Mouse (Mus musculus): ENCODE data around the gene 4930544D05Rik. TPM values are rescaled to one million over a fixed set of nuclear protein-coding genes. Genes with fewer than 3 reads are reported as not detected.

The 4930544D05Rik gene
- polyA plus RNA-seq, 1 experiment = not detected

- peaks cover 14% of the 10 kb centered on the region for H3K4me1 ChIP-seq (ENCODE audit: control insufficient read depth, insufficient read depth, low read length)
- no peak overlapping the region for H3K4me3 ChIP-seq (ENCODE audit: insufficient read depth, low read length)
- H3K27ac ChIP-seq (ENCODE audit: insufficient read depth, low read length) = no peak overlapping the region
- TF ChIP-seq CTCF (IDR thresholded peaks at IDR 0.05; ENCODE audit: borderline replicate concordance, insufficient read depth, low read length) (no peak), POLR2A (IDR thresholded peaks at IDR 0.05; ENCODE audit: low read depth, low read length) (no peak)
Measured at GRCm38 (mm10) chr11:70660571-70660970, 44.9 kb downstream of the 4930544D05Rik start.

- Histone ChIP-seq H3K4me1 (ENCODE audit: control insufficient read depth, insufficient read depth, low read length) (peaks cover 16% of the 10 kb centered on the region), H3K27ac (ENCODE audit: insufficient read depth, low read length) (no peak overlapping the region), H3K4me3 (ENCODE audit: insufficient read depth, low read length) (no peak overlapping the region)
- TF ChIP-seq POLR2A (IDR thresholded peaks at IDR 0.05; ENCODE audit: low read depth, low read length) = no peak
- TF ChIP-seq CTCF (IDR thresholded peaks at IDR 0.05; ENCODE audit: borderline replicate concordance, insufficient read depth, low read length) = no peak
Measured at GRCm38 (mm10) chr11:70663101-70663500, 47.5 kb downstream of the 4930544D05Rik start.

GRCm38 (mm10) chr11:70663957-70664356 lies 48.3 kb downstream of the 4930544D05Rik start:
- Histone ChIP-seq H3K4me3 (ENCODE audit: insufficient read depth, low read length) (no peak overlapping the region), H3K4me1 (ENCODE audit: control insufficient read depth, insufficient read depth, low read length) (peaks cover 10% of the 10 kb centered on the region), H3K27ac (ENCODE audit: insufficient read depth, low read length) (no peak overlapping the region)
- TF ChIP-seq POLR2A (IDR thresholded peaks at IDR 0.05; ENCODE audit: low read depth, low read length) (no peak), CTCF (IDR thresholded peaks at IDR 0.05; ENCODE audit: borderline replicate concordance, insufficient read depth, low read length) (no peak)

- TF ChIP-seq CTCF (IDR thresholded peaks at IDR 0.05; ENCODE audit: borderline replicate concordance, insufficient read depth, low read length) (no peak), POLR2A (IDR thresholded peaks at IDR 0.05; ENCODE audit: low read depth, low read length) (no peak)
- no peak overlapping the region for H3K27ac ChIP-seq (ENCODE audit: insufficient read depth, low read length)
- H3K4me3 ChIP-seq (ENCODE audit: insufficient read depth, low read length) = no peak overlapping the region
- H3K4me1 ChIP-seq (ENCODE audit: control insufficient read depth, insufficient read depth, low read length) = peaks cover 6% of the 10 kb centered on the region
Measured at GRCm38 (mm10) chr11:70664741-70665140, 49.1 kb downstream of the 4930544D05Rik start.

Other genes with a start within 250 kb of the 4930544D05Rik start
- 24.3 and 27.5 TPM in 2 replicates for gene Pelp1, start 205.8 kb upstream of the 4930544D05Rik start, polyA plus RNA-seq (2011; ENCODE audit: insufficient read length, low read depth, missing spikeins)
- gene Arrb2, start 183.2 kb upstream of the 4930544D05Rik start, polyA plus RNA-seq (2011; ENCODE audit: insufficient read length, low read depth, missing spikeins) = 9.1 and 10.1 TPM in 2 replicates
- 14.0 and 14.1 TPM in 2 replicates for gene Med11, start 163.9 kb upstream of the 4930544D05Rik start, polyA plus RNA-seq (2011; ENCODE audit: insufficient read length, low read depth, missing spikeins)
- gene Zmynd15, start 156.4 kb upstream of the 4930544D05Rik start, polyA plus RNA-seq (2011; ENCODE audit: insufficient read length, low read depth, missing spikeins) = 0.19 and 0.20 TPM in 2 replicates
- gene Cxcl16, start 155.9 kb upstream of the 4930544D05Rik start, polyA plus RNA-seq (2011; ENCODE audit: insufficient read length, low read depth, missing spikeins) = 4.1 and 6.0 TPM in 2 replicates
- not detected in 2 replicates for gene Tm4sf5, start 110.6 kb upstream of the 4930544D05Rik start, polyA plus RNA-seq (2011; ENCODE audit: insufficient read length, low read depth, missing spikeins)
- gene Vmo1, start 101.2 kb upstream of the 4930544D05Rik start, polyA plus RNA-seq (2011; ENCODE audit: insufficient read length, low read depth, missing spikeins) = 0.79 TPM in 1 of 2 replicates, not detected in the other
- not detected in 2 replicates for gene Gltpd2, start 96.7 kb upstream of the 4930544D05Rik start, polyA plus RNA-seq (2011; ENCODE audit: insufficient read length, low read depth, missing spikeins)
- 162 and 177 TPM in 2 replicates for gene Psmb6, start 90.5 kb upstream of the 4930544D05Rik start, polyA plus RNA-seq (2011; ENCODE audit: insufficient read length, low read depth, missing spikeins)
- gene Gm40193, start 82.9 kb upstream of the 4930544D05Rik start, polyA plus RNA-seq (2011; ENCODE audit: insufficient read length, low read depth, missing spikeins) = not detected in 2 replicates
- gene Pld2, start 75.8 kb upstream of the 4930544D05Rik start, polyA plus RNA-seq (2011; ENCODE audit: insufficient read length, low read depth, missing spikeins) = 19.7 and 23.3 TPM in 2 replicates
- 36.2 and 37.0 TPM in 2 replicates for gene Mink1, start 53.0 kb upstream of the 4930544D05Rik start, polyA plus RNA-seq (2011; ENCODE audit: insufficient read length, low read depth, missing spikeins)
- not detected in 2 replicates for gene Chrne, start 3.4 kb downstream of the 4930544D05Rik start, polyA plus RNA-seq (2011; ENCODE audit: insufficient read length, low read depth, missing spikeins)
- gene Gp1ba, start 23.3 kb downstream of the 4930544D05Rik start, polyA plus RNA-seq (2011; ENCODE audit: insufficient read length, low read depth, missing spikeins) = not detected in 2 replicates
- gene Rnf167, start 31.4 kb downstream of the 4930544D05Rik start, polyA plus RNA-seq (2011; ENCODE audit: insufficient read length, low read depth, missing spikeins) = 14.9 and 19.5 TPM in 2 replicates
- gene Slc25a11, start 31.6 kb downstream of the 4930544D05Rik start, polyA plus RNA-seq (2011; ENCODE audit: insufficient read length, low read depth, missing spikeins) = 75.9 and 81.1 TPM in 2 replicates
- 1,131 and 1,278 TPM in 2 replicates for gene Pfn1, start 38.8 kb downstream of the 4930544D05Rik start, polyA plus RNA-seq (2011; ENCODE audit: insufficient read length, low read depth, missing spikeins)
- 15.6 and 31.0 TPM in 2 replicates for gene Eno3, start 41.4 kb downstream of the 4930544D05Rik start, polyA plus RNA-seq (2011; ENCODE audit: insufficient read length, low read depth, missing spikeins)
- gene Spag7, start 53.6 kb downstream of the 4930544D05Rik start, polyA plus RNA-seq (2011; ENCODE audit: insufficient read length, low read depth, missing spikeins) = 91.1 and 106 TPM in 2 replicates
- gene Camta2, start 72.3 kb downstream of the 4930544D05Rik start, polyA plus RNA-seq (2011; ENCODE audit: insufficient read length, low read depth, missing spikeins) = 15.3 and 16.4 TPM in 2 replicates
- 1.2 and 2.4 TPM in 2 replicates for gene Inca1, start 84.3 kb downstream of the 4930544D05Rik start, polyA plus RNA-seq (2011; ENCODE audit: insufficient read length, low read depth, missing spikeins)
- gene Kif1c, start 84.7 kb downstream of the 4930544D05Rik start, polyA plus RNA-seq (2011; ENCODE audit: insufficient read length, low read depth, missing spikeins) = 88.5 and 112 TPM in 2 replicates
- gene Zfp3, start 148.4 kb downstream of the 4930544D05Rik start, polyA plus RNA-seq (2011; ENCODE audit: insufficient read length, low read depth, missing spikeins) = 1.5 and 2.5 TPM in 2 replicates
- not detected in 2 replicates for gene Scimp, start 196.7 kb downstream of the 4930544D05Rik start, polyA plus RNA-seq (2011; ENCODE audit: insufficient read length, low read depth, missing spikeins)
- gene Rabep1, start 228.9 kb downstream of the 4930544D05Rik start, polyA plus RNA-seq (2011; ENCODE audit: insufficient read length, low read depth, missing spikeins) = 54.8 and 57.8 TPM in 2 replicates